Mouse (Mus musculus): ENCODE measurements around the gene Gmeb1. TPM values are rescaled to one million over a fixed set of nuclear protein-coding genes. Genes with fewer than 3 reads are reported as not detected.

Gene Gmeb1
- polyA plus RNA-seq, 1 experiment from 2014 or later, result 36.7 TPM

- peaks cover 14% of the 10 kb centered on the region for H3K36me3 ChIP-seq (ENCODE audit: control insufficient read depth, insufficient read depth, low read length)
These were observed 67.0 kb downstream of the Gmeb1 start for GRCm38 (mm10) chr4:132194373-132194772.

GRCm38 (mm10) chr4:132187826-132188401 lies 73.5 kb downstream of the Gmeb1 start:
- ATAC-seq (ENCODE audit: low read depth), result no peak
- 85% methylated on average over 2 of the region's 2 CpGs for WGBS
- H3K4me3 ChIP-seq (ENCODE audit: low read length), result no peak overlapping the region
- H3K27ac ChIP-seq (ENCODE audit: low read length), result no peak overlapping the region
- no peaks in the 10 kb centered on the region for H3K27me3 ChIP-seq (ENCODE audit: control insufficient read depth, insufficient read depth, low read depth, low read length)
- H3K4me2 ChIP-seq (ENCODE audit: low read depth, low read length), result no peak overlapping the region
- H3K9ac ChIP-seq (ENCODE audit: low read length), result no peak overlapping the region
- H3K4me1 ChIP-seq (replicated peaks; ENCODE audit: control insufficient read depth, insufficient read depth, low read length), result no peaks in the 10 kb centered on the region
- H3K36me3 ChIP-seq (ENCODE audit: control insufficient read depth, insufficient read depth, low read length), result peaks cover 20% of the 10 kb centered on the region
- H3K9me3 ChIP-seq (ENCODE audit: control insufficient read depth, low read length), result no peaks in the 10 kb centered on the region

More at GRCm38 (mm10) chr4:132194373-132194772, 67.0 kb downstream of the Gmeb1 start:
- Histone ChIP-seq H3K27ac (ENCODE audit: low read length) (no peak overlapping the region), H3K9me3 (ENCODE audit: control insufficient read depth, low read length) (no peaks in the 10 kb centered on the region), H3K27me3 (ENCODE audit: control insufficient read depth, insufficient read depth, low read depth, low read length) (no peaks in the 10 kb centered on the region), H3K4me2 (ENCODE audit: low read depth, low read length) (no peak overlapping the region), H3K9ac (ENCODE audit: low read length) (no peak overlapping the region), H3K4me1 (replicated peaks; ENCODE audit: control insufficient read depth, insufficient read depth, low read length) (peaks cover 9% of the 10 kb centered on the region), H3K4me3 (ENCODE audit: low read length) (no peak overlapping the region)
- 92% methylated on average over 6 of the region's 6 CpGs for WGBS
- ATAC-seq (ENCODE audit: low read depth), result no peak

GRCm38 (mm10) chr4:132183162-132183561 lies 78.2 kb downstream of the Gmeb1 start:
- WGBS, result 92% methylated on average over 3 of the region's 3 CpGs

GRCm38 (mm10) chr4:132181721-132182658 lies 79.4 kb downstream of the Gmeb1 start:
- peaks cover 13% of the 10 kb centered on the region for H3K36me3 ChIP-seq (ENCODE audit: control insufficient read depth, insufficient read depth, low read length)
- no peak overlapping the region for H3K4me3 ChIP-seq (ENCODE audit: low read length)
- no peak overlapping the region for H3K4me2 ChIP-seq (ENCODE audit: low read depth, low read length)
- no peaks in the 10 kb centered on the region for H3K27me3 ChIP-seq (ENCODE audit: control insufficient read depth, insufficient read depth, low read depth, low read length)
- no peak overlapping the region for H3K9ac ChIP-seq (ENCODE audit: low read length)
- no peak for ATAC-seq (ENCODE audit: low read depth)
- no peaks in the 10 kb centered on the region for H3K4me1 ChIP-seq (replicated peaks; ENCODE audit: control insufficient read depth, insufficient read depth, low read length)
- no peak overlapping the region for H3K27ac ChIP-seq (ENCODE audit: low read length)
- no peaks in the 10 kb centered on the region for H3K9me3 ChIP-seq (ENCODE audit: control insufficient read depth, low read length)
- 59% methylated on average over 22 of the region's 22 CpGs for WGBS

More at GRCm38 (mm10) chr4:132183162-132183561, 78.2 kb downstream of the Gmeb1 start:
- Histone ChIP-seq H3K4me1 (replicated peaks; ENCODE audit: control insufficient read depth, insufficient read depth, low read length) (no peaks in the 10 kb centered on the region), H3K27ac (ENCODE audit: low read length) (no peak overlapping the region), H3K4me2 (ENCODE audit: low read depth, low read length) (no peak overlapping the region), H3K9ac (ENCODE audit: low read length) (no peak overlapping the region), H3K36me3 (ENCODE audit: control insufficient read depth, insufficient read depth, low read length) (peaks cover 13% of the 10 kb centered on the region), H3K27me3 (ENCODE audit: control insufficient read depth, insufficient read depth, low read depth, low read length) (no peaks in the 10 kb centered on the region), H3K9me3 (ENCODE audit: control insufficient read depth, low read length) (no peaks in the 10 kb centered on the region), H3K4me3 (ENCODE audit: low read length) (no peak overlapping the region)
- ATAC-seq (ENCODE audit: low read depth), result no peak

- no peak overlapping the region for H3K4me3 ChIP-seq (ENCODE audit: low read length)
- no peak for ATAC-seq (ENCODE audit: low read depth)
- H3K9ac ChIP-seq (ENCODE audit: low read length), result no peak overlapping the region
- H3K27ac ChIP-seq (ENCODE audit: low read length), result no peak overlapping the region
- H3K4me2 ChIP-seq (ENCODE audit: low read depth, low read length), result no peak overlapping the region
- WGBS, result 63% methylated on average over 9 of the region's 9 CpGs
- H3K36me3 ChIP-seq (ENCODE audit: control insufficient read depth, insufficient read depth, low read length), result peaks cover 10% of the 10 kb centered on the region
- H3K9me3 ChIP-seq (ENCODE audit: control insufficient read depth, low read length), result no peaks in the 10 kb centered on the region
- H3K4me1 ChIP-seq (replicated peaks; ENCODE audit: control insufficient read depth, insufficient read depth, low read length), result no peaks in the 10 kb centered on the region
- H3K27me3 ChIP-seq (ENCODE audit: control insufficient read depth, insufficient read depth, low read depth, low read length), result no peaks in the 10 kb centered on the region
These were observed 80.7 kb downstream of the Gmeb1 start for GRCm38 (mm10) chr4:132180710-132181109.

GRCm38 (mm10) chr4:132178630-132179059 lies 82.8 kb downstream of the Gmeb1 start:
- Histone ChIP-seq H3K27ac (ENCODE audit: low read length) (no peak overlapping the region), H3K9me3 (ENCODE audit: control insufficient read depth, low read length) (no peaks in the 10 kb centered on the region), H3K4me2 (ENCODE audit: low read depth, low read length) (no peak overlapping the region), H3K4me3 (ENCODE audit: low read length) (no peak overlapping the region), H3K27me3 (ENCODE audit: control insufficient read depth, insufficient read depth, low read depth, low read length) (no peaks in the 10 kb centered on the region), H3K9ac (ENCODE audit: low read length) (no peak overlapping the region), H3K36me3 (ENCODE audit: control insufficient read depth, insufficient read depth, low read length) (peaks cover 5% of the 10 kb centered on the region; the same call in 1 of the 2 replicates), H3K4me1 (replicated peaks; ENCODE audit: control insufficient read depth, insufficient read depth, low read length) (no peaks in the 10 kb centered on the region)
- peak; percentile 80 for ATAC-seq (ENCODE audit: low read depth)
- 5% methylated on average over 10 of the region's 10 CpGs for WGBS

GRCm38 (mm10) chr4:132176474-132176873 lies 84.9 kb downstream of the Gmeb1 start:
- Histone ChIP-seq H3K9me3 (ENCODE audit: control insufficient read depth, low read length) (no peaks in the 10 kb centered on the region), H3K4me1 (replicated peaks; ENCODE audit: control insufficient read depth, insufficient read depth, low read length) (no peaks in the 10 kb centered on the region), H3K36me3 (ENCODE audit: control insufficient read depth, insufficient read depth, low read length) (no peaks in the 10 kb centered on the region), H3K27me3 (ENCODE audit: control insufficient read depth, insufficient read depth, low read depth, low read length) (no peaks in the 10 kb centered on the region), H3K4me3 (ENCODE audit: low read length) (no peak overlapping the region), H3K27ac (ENCODE audit: low read length) (no peak overlapping the region), H3K9ac (ENCODE audit: low read length) (no peak overlapping the region), H3K4me2 (ENCODE audit: low read depth, low read length) (no peak overlapping the region)
- no peak for ATAC-seq (ENCODE audit: low read depth)
- WGBS, result 42% methylated on average over 10 of the region's 10 CpGs

Small RNA genes within 50 kb of the gene (microRNA-seq; reads per million reads assigned to microRNA genes)
- gene Gm22033, result not detected

Other genes starting within 250 kb of the Gmeb1 start
- 0.10 TPM in 1 of 2 replicates, not detected in the other for gene Gm10300, start 186.9 kb downstream of the Gmeb1 start, polyA plus RNA-seq (2015; fragmentation: Nextera tagmentation; extraction: Ambion mirVana)
- 56.8 and 57.7 TPM in 2 replicates for gene Epb41, start 186.3 kb downstream of the Gmeb1 start, polyA plus RNA-seq (2015; fragmentation: Nextera tagmentation; extraction: Ambion mirVana)
- 0.04 and 0.15 TPM in 2 replicates for gene Oprd1, start 117.1 kb downstream of the Gmeb1 start, polyA plus RNA-seq (2015; fragmentation: Nextera tagmentation; extraction: Ambion mirVana)
- gene Ythdf2, start 49.3 kb downstream of the Gmeb1 start, polyA plus RNA-seq (2015; fragmentation: Nextera tagmentation; extraction: Ambion mirVana), result 87.7 and 97.8 TPM in 2 replicates
- 48.5 and 50.3 TPM in 2 replicates for gene Taf12, start 12.8 kb upstream of the Gmeb1 start, polyA plus RNA-seq (2015; fragmentation: Nextera tagmentation; extraction: Ambion mirVana)
- gene Rab42, start 41.8 kb upstream of the Gmeb1 start, polyA plus RNA-seq (2015; fragmentation: Nextera tagmentation; extraction: Ambion mirVana), result 2.1 and 2.5 TPM in 2 replicates
- 67.0 TPM in 2 replicates for gene Trnau1ap, start 67.9 kb upstream of the Gmeb1 start, polyA plus RNA-seq (2015; fragmentation: Nextera tagmentation; extraction: Ambion mirVana)
- 73.0 and 73.9 TPM in 2 replicates for gene Rcc1, start 92.0 kb upstream of the Gmeb1 start, polyA plus RNA-seq (2015; fragmentation: Nextera tagmentation; extraction: Ambion mirVana)
- gene Phactr4, start 160.9 kb upstream of the Gmeb1 start, polyA plus RNA-seq (2015; fragmentation: Nextera tagmentation; extraction: Ambion mirVana), result 20.1 and 20.8 TPM in 2 replicates
- gene Med18, start 202.3 kb upstream of the Gmeb1 start, polyA plus RNA-seq (2015; fragmentation: Nextera tagmentation; extraction: Ambion mirVana), result 22.6 and 24.8 TPM in 2 replicates
- gene Sesn2, start 248.9 kb upstream of the Gmeb1 start, polyA plus RNA-seq (2015; fragmentation: Nextera tagmentation; extraction: Ambion mirVana), result 10.6 and 12.3 TPM in 2 replicates